Mouse (Mus musculus): Measurements from ENCODE around the gene Gm14406.

DNA sequence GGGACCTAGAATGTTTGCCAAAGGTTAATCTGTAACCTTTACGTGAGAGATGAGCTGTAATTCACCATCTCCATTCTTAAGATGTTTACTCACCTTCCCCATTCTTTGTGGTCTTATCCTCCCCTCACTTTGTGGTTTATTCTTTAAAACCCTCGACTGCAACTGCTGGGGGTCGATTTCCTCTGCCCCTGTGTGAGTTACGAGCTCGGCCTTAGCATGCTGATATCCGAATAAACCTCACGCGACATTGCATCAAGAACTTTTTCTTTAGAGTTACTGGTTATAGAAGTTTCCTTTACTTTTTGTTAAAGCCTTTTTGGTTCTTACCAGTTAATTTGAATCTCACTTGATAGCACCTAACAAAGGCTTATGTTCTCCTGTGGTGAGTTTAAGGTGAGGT is 58.0 kb downstream of the Gm14406 start:
- TF ChIP-seq RAD21 (IDR thresholded peaks at IDR 0.05; ENCODE audit: low read depth, low read length) (no peak), SIN3A (IDR thresholded peaks at IDR 0.05; ENCODE audit: low read length) (no peak), POLR2A (IDR thresholded peaks at IDR 0.05; ENCODE audit: control insufficient read depth in 1 of 2, insufficient read depth in 1 of 2, low read depth in 1 of 2, low read length in 2 of 2, poor library complexity in 1 of 2) (no peak), CHD1 (IDR thresholded peaks at IDR 0.05; ENCODE audit: low read depth, low read length) (no peak), NRF1 (IDR thresholded peaks at IDR 0.05; ENCODE audit: insufficient read depth, low read depth, low read length, poor library complexity, severe bottlenecking) (no peak), MAX (IDR thresholded peaks at IDR 0.05; ENCODE audit: low read length) (no peak), EP300 (IDR thresholded peaks at IDR 0.05; ENCODE audit: low read depth in 1 of 2, low read length in 2 of 2) (no peak)

Measured in MEL (cell line).